Mouse (Mus musculus): ENCODE results near the gene Antxr2.

Antxr2 gene

GRCm38 (mm10) chr5:98030902-98031641, at the start of gene Antxr2:
TSS of gene Antxr2 (minus strand) at chr5:98031043.
- DNase-seq: peak; percentile 23 to 43

DNA sequence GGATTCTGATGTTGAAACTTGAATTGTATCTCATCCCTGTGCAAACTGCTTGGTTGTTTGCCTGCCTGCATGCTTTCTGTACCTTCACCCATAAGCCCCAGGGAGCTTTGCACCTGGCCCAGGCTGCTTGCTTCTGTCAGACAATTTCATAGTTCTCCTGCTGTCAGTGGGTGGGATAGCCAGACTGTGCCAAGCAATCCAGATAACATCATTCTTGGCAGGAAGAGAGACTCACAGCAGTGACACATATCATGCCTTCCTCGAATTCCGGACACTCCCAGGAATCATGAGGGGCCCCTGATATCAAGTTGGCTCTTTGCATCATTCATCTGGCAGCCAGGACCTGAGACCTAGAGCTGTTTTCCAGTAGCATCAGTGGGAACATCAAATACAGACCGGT, 45.8 kb upstream of the Antxr2 start:
- no peak for DNase-seq

- DNase-seq: no peak
Measured at GRCm38 (mm10) chr5:98069191-98069590, 38.3 kb upstream of the Antxr2 start.

DNA sequence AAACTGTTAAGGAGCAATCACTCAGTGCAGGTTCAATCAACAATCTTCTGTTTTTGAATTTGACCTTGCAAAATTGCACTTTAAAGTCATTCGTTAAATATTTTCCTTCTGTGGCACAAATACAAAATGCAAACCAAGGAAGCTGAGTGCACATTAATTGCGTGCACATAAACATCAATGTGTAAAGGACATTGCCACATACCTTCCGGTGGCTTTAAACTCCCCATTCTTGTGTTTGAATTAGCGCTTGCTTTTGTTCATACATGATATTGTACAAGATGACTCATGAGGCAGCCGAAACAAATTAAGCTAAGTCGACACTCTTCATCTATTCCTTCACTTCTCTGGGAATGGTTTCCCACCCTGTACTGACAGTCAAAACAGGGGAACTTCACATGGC, 24.4 kb upstream of the Antxr2 start:
- no peak for DNase-seq

- DNase-seq: no peak
Measured at GRCm38 (mm10) chr5:98054834-98055233, 24.0 kb upstream of the Antxr2 start.

GRCm38 (mm10) chr5:98034928-98035327, 4.1 kb upstream of the Antxr2 start:
- no peak for DNase-seq

DNA sequence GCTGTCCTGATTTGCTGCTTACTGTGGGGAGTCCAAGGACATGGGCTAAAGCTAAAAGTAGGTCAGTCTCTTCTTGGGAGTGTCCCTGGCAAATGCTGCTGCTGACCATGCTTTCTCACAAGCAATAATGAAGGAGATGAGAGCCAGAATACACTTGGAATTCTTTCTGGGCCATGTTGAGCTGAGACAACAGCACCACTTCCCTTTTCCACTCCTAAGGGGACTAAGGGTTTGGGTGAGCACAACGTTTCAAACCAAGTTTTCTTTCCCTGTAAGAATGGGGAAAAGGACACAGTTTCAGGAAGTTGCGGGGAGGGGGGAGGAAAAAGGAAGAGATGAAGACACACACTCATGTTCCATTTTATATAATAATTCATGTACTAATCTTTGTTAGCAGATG, 3.4 kb upstream of the Antxr2 start:
- no peak for DNase-seq

DNA sequence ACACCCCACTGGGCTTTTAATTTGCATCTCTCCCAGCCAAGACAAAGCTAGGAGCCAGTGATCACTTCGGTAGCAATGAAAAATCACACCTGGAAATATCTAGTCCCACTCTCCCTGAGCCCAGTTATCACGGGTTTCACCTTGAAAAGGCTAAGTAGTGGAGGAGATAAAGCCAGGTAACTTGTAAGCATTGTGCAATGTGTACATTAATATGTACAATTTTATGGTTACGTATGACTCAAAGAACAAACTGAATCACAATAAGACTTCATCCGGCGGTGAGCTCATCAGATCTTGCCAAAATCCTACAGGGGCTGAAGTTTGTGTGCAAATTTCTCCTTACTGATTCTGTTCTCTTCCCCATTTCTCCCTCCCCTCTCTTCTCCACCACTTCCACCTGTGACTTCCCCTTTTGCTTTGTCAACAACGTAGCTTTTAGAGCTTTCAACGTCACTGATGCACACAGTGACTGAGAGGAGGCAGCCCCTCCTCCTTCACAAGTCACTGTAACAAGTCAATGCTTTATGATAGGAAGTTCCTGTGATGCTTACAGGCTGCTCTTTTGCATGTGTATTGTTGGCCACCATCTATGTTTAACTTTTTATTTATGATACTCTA, 2.1 kb upstream of the Antxr2 start:
- DNase-seq: no peak

GRCm38 (mm10) chr5:98030091-98030901, 547 bp downstream of the Antxr2 start:
- DNase-seq: peak; percentile 25 to 37

- DNase-seq: no peak
Measured at GRCm38 (mm10) chr5:98027688-98028389, 3.0 kb downstream of the Antxr2 start.

DNA sequence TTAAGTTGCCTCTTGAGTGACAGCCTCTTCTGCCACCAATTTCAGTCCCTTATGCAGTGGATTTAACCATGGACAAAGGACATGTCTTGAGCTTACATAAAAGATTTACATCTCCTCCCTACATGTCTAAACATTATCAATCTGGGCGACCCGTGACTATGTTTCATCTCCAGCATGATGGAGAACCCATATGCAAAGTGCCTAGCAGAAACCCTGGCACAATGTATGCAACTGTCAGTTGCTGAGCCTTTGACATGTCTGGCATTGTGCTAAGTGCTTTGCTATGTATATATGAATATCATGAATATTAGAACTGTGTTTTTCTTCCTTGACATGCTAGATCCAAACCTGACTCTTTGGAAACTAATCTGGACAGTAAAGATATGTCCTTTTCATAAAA, 4.9 kb downstream of the Antxr2 start:
- no peak for DNase-seq

GRCm38 (mm10) chr5:98024545-98024944, 6.3 kb downstream of the Antxr2 start:
- DNase-seq: no peak

GRCm38 (mm10) chr5:98021518-98021917, 9.3 kb downstream of the Antxr2 start:
- DNase-seq: no peak

DNA sequence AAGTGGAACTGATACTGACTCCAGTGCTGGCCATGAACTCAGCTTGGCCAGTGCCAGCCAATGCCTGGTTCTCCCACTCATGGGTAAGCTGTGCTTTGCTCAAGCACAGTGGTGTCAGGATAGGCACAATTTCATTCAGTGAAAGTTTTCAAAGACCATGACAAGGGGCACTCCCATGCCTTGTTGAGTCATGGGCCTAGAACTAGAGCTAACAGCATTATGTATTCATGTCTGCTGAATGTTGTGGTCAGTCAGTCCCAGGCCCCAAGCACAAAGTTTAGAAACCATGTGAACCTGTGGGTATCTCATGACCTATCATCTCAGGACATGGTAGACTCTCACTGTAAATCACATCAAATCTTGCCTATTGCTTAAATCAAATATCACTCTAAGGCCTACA, 10.2 kb downstream of the Antxr2 start:
- DNase-seq: no peak

GRCm38 (mm10) chr5:98019396-98019795, 11.4 kb downstream of the Antxr2 start:
- DNase-seq: no peak

DNA sequence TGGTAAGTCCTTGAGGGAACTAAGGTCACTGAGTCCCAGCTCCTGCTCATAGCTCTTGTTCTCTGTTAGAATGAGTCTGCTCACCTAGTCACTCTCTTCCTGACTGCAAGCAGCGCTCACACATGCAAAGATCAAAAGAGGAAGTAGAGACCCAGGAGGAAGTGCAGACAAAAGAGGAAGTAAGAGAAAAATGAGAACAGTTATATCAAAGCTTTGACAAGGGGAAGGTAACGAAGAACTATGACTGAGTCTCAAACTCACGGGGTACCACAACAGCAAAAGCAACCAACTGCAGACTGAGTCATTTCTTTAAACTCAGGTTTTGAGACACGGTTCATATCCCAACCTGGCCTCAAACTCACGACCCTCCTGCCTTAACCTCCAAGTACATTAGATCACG, 12.7 kb downstream of the Antxr2 start:
- no peak for DNase-seq

DNA sequence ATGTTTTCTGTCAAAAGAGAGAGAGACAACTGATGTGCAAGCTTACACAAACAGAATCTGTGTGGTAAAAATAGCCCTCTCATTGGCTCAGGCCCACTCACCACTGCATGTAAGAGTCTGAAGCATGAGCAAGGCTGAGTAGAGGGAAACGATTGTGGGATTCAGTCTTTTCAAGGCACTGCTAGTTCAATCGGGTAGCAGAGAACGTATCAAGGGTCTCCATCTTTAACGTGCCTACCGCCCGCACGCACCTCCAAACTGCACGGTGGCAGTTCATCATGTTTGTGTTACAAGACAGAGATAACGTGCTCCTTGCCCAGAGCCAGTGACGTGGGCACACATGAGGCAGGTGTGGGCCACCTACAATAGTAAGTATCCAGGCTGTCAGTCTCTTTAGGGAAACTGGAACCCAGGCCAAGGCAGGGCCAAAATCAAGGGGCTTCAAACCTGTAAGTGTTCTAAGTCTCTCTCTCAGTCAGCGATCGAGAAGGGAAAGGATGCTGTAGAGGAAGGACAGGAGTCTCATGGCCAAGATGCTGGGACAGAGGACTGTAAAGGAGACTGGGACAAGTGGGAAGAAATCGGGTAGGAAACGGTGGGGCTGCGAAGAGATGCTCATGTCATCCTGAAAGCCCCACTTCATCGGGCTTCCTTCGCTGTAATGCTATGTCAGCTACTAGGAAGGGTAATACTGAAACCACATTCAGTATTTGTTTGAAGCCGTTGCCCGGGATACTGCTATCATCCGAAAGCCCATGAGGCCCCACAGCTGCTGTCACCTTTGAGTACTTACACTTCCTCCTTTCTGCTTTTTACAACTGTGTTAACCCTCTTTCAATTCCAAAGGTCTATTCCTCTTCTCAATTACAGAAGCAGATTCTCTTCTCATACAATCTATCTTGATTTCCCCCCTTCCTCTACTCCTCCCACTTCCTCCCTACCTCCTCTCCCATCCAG, 14.3 kb downstream of the Antxr2 start:
- no peak for DNase-seq

DNA sequence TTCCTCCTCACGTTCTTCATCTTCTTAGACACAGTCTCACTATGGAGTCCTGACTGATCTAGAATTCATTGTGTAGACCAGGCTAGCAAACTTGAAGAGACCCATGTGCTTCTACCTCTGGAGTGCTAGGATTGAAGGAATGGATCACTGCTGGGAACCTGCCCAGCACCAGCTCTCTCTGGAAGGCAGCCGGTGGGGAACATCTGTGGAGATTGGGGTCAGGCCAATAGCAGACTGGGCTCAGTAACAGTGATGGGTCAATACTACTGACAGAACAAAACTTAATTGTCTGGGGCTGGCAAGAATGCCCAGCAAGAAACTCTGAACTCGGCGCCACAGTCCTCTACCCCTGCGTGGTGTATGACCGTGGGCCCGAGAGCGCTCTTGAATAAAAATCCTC, 25.1 kb downstream of the Antxr2 start:
- DNase-seq: no peak

GRCm38 (mm10) chr5:97999261-97999824, 31.5 kb downstream of the Antxr2 start:
- no peak for DNase-seq

DNA sequence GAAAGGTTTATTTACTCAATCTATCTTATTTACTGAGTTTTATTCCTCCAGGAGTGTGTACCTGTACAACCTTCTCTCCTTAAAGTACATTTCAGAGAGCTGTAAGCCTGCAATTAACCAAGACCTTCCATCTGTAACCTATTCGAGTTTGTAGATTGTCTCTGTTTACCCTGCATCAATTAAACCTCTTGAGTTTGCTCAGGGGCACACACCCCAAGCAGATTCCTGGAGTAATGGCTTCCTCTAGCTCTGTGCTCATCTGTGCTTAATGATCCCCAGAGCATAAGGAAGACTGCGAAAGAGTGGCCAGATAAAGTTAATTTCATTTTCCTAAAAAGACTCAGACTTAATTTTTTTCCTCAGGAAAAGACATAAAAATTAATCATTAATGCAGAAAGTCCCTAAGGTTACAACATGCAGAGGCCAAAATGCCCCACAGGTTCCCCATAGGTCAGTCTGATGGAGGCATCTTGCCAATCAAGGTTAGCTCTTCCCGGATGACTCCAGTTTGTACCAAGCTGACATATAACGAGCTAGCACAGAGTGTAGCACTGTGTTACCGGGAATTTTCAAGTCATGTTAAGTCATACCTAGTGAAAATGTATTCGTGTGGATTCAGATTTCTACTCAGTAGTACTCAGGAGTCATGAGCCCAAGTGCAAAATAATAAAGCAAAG, 34.2 kb downstream of the Antxr2 start:
- DNase-seq: no peak

DNA sequence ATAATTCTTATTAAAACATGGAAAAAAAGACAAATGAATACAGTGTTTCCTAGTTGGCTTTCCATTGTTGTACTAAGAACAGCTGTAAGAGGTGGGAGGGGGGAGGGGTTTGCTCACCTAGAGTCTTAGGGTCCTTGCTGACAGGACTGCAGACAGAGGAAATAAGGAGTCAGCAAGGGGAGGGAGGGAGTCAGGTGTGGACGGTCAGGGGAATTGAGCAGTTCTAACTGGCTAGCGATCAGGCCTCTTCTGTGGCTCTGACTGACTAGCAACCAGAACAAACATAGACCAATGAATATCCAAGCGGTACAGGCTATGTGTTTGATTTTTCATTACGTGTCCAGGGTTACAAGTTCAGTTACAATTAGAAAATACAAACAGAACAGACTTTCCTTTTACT, 35.0 kb downstream of the Antxr2 start:
- no peak for DNase-seq
